Mouse (Mus musculus) kidney, adult 2 months (tissue): ENCODE measurements around the gene Prkag2.

Experiments used
- CTCF ChIP-seq: fragments of 200-500 bp; conservative IDR thresholded peaks from 2 replicates; pipeline ENCODE4 v1.5.1; 2011; ENCODE audit warnings: low read depth, mild to moderate bottlenecking, control low read depth, low read length, moderate library complexity, mixed read lengths; ENCODE audit not compliant: insufficient read depth, insufficient read length
- POLR2A ChIP-seq: fragments of 200-500 bp; IDR thresholded peaks from one replicate; pipeline ENCODE4 v1.6.1; 2011; ENCODE audit warnings: low read depth, low read length, control low read depth

- TF ChIP-seq CTCF (no peak), POLR2A (no peak)
These were observed 283.3 kb downstream of the Prkag2 start for GRCm38 (mm10) chr5:24817191-24817590.
